Comparison of ENCODE assay signal across 8 mouse cellular contexts in genomic region chr8:57503641-57504040, GRCm38 (mm10). TPM values are rescaled to one million over a fixed set of nuclear protein-coding genes. Genes with fewer than 3 reads are reported as not detected.
DNase-seq lines count a peak whose midpoint lies in the region; ATAC-seq and TF ChIP-seq lines count a peak whose summit lies in the region.

No protein-coding gene starts in this region.

- H3K4me1 ChIP-seq in intestine, embryonic 14.5 days (replicated peaks; ENCODE audit: control insufficient read depth, insufficient read depth, low read length), result no peaks in the 10 kb centered on the region
- H3K4me1 ChIP-seq in intestine, embryonic 16.5 days (ENCODE audit: control insufficient read depth, insufficient read depth, low read length), result peaks cover 12% of the 10 kb centered on the region; the same call in 1 of the 2 replicates
- H3K4me1 ChIP-seq in embryonic facial prominence, embryonic 10.5 days, result peaks cover 3% of the 10 kb centered on the region; the same call in 1 of the 2 replicates
- no peaks in the 10 kb centered on the region for H3K4me1 ChIP-seq in liver, adult 2 months (ENCODE audit: control insufficient read depth, insufficient read depth, low read length)

- no peak for TF ChIP-seq POLR2A in liver, adult 2 months (IDR thresholded peaks at IDR 0.05; ENCODE audit: extremely low read depth, insufficient read depth, low read length)

- H3K27me3 ChIP-seq in intestine, embryonic 14.5 days (replicated peaks; ENCODE audit: control insufficient read depth, insufficient read depth, low read length), result no peaks in the 10 kb centered on the region
- H3K27me3 ChIP-seq in intestine, embryonic 16.5 days (replicated peaks; ENCODE audit: control insufficient read depth, insufficient read depth, low read length), result no peaks in the 10 kb centered on the region
- H3K27me3 ChIP-seq in embryonic facial prominence, embryonic 10.5 days (replicated peaks; ENCODE audit: low read depth, poor library complexity, severe bottlenecking), result no peaks in the 10 kb centered on the region
- H3K27me3 ChIP-seq in liver, adult 2 months (ENCODE audit: control insufficient read depth, insufficient read depth, low read length), result no peaks in the 10 kb centered on the region

- H3K4me3 ChIP-seq in intestine, embryonic 14.5 days (ENCODE audit: low read depth, low read length), result no peak overlapping the region
- H3K4me3 ChIP-seq in intestine, embryonic 16.5 days (ENCODE audit: low read length), result no peak overlapping the region
- no peak overlapping the region for H3K4me3 ChIP-seq in embryonic facial prominence, embryonic 10.5 days
- no peak overlapping the region for H3K4me3 ChIP-seq in liver, adult 2 months (ENCODE audit: insufficient read depth, low read depth, low read length)

- H3K9ac ChIP-seq in intestine, embryonic 14.5 days (ENCODE audit: low read length), result no peak overlapping the region
- no peak overlapping the region for H3K9ac ChIP-seq in intestine, embryonic 16.5 days (ENCODE audit: low read depth, low read length)
- no peak overlapping the region for H3K9ac ChIP-seq in liver, adult 2 months (ENCODE audit: low read depth, low read length)

- no peak overlapping the region for H3K4me2 ChIP-seq in intestine, embryonic 14.5 days (ENCODE audit: low read length)
- no peak overlapping the region for H3K4me2 ChIP-seq in intestine, embryonic 16.5 days (ENCODE audit: low read depth, low read length)

- peaks cover 3% of the 10 kb centered on the region; the same call in 1 of the 2 replicates for H3K79me2 ChIP-seq in liver, adult 2 months (ENCODE audit: control insufficient read depth, insufficient read depth, low read length)

- H3K36me3 ChIP-seq in intestine, embryonic 14.5 days (ENCODE audit: control insufficient read depth, insufficient read depth, low read length), result no peaks in the 10 kb centered on the region
- no peaks in the 10 kb centered on the region for H3K36me3 ChIP-seq in intestine, embryonic 16.5 days (ENCODE audit: control insufficient read depth, insufficient read depth, low read length)
- peaks cover 2% of the 10 kb centered on the region; the same call in 1 of the 2 replicates for H3K36me3 ChIP-seq in embryonic facial prominence, embryonic 10.5 days (replicated peaks)
- H3K36me3 ChIP-seq in liver, adult 2 months (ENCODE audit: control insufficient read depth, insufficient read depth, low read length), result no peaks in the 10 kb centered on the region

- H3K27ac ChIP-seq in intestine, embryonic 14.5 days (ENCODE audit: low read depth), result no peak overlapping the region
- no peak overlapping the region for H3K27ac ChIP-seq in intestine, embryonic 16.5 days (ENCODE audit: low read length)
- H3K27ac ChIP-seq in embryonic facial prominence, embryonic 10.5 days (replicated peaks), result no peak overlapping the region; the same call in 1 of the 2 replicates
- H3K27ac ChIP-seq in liver, adult 2 months (replicated peaks; ENCODE audit: insufficient read depth, low read depth, low read length), result no peak overlapping the region

- DNase-seq in intestine, embryonic 14.5 days (ENCODE audit: low spot score), result peak; percentile 84
- peak; percentile 80 for DNase-seq in adrenal gland, postnatal 10 days
- peak; percentile 83 for DNase-seq in embryonic facial prominence, embryonic 10.5 days (ENCODE audit: low spot score)
- peak; percentile 20 for DNase-seq in liver, adult 2 months (ENCODE audit: extremely low read depth, low read depth, low spot score)
- DNase-seq in retina, adult 2 months (ENCODE audit: low read depth, low spot score), result peak; percentile 33
- peak; percentile 89 for DNase-seq in thymus, postnatal 14 days

- WGBS in intestine, embryonic 14.5 days, result 54% methylated on average over 5 of the region's 5 CpGs
- WGBS in intestine, embryonic 16.5 days, result 56% methylated on average over 5 of the region's 5 CpGs
- WGBS in embryonic facial prominence, embryonic 10.5 days, result 52% methylated on average over 5 of the region's 5 CpGs
- WGBS in liver, adult 2 months, result 52% methylated on average over 5 of the region's 5 CpGs

- H3K9me3 ChIP-seq in intestine, embryonic 14.5 days (ENCODE audit: control insufficient read depth, low read length), result no peaks in the 10 kb centered on the region
- no peaks in the 10 kb centered on the region for H3K9me3 ChIP-seq in intestine, embryonic 16.5 days (ENCODE audit: control insufficient read depth, low read length)
- no peaks in the 10 kb centered on the region for H3K9me3 ChIP-seq in embryonic facial prominence, embryonic 10.5 days

- no peak for ATAC-seq in intestine, embryonic 14.5 days (replicated peaks; ENCODE audit: low FRiP score, low TSS enrichment, low read depth)
- ATAC-seq in intestine, embryonic 16.5 days, result no peak
- peak; percentile 83 for ATAC-seq in inflammation-experienced regulatory T-cells, adult 6 months

- peak; percentile 77 for TF ChIP-seq CTCF in liver, adult 2 months (IDR thresholded peaks at IDR 0.05; ENCODE audit: low read depth, low read length)

RNA-seq across cellular contexts. Expression of gene Hmgb2, which starts 8.1 kb away (rescaled TPM):
- 340 and 378 TPM in 2 replicates for polyA plus RNA-seq in intestine, embryonic 14.5 days (2014; fragmentation: Nextera tagmentation; extraction: Ambion mirVana)
- polyA plus RNA-seq in intestine, embryonic 16.5 days (2015; fragmentation: Nextera tagmentation; extraction: Ambion mirVana), result 252 and 287 TPM in 2 replicates
- 10 to 100 TPM; 79.0 to 96.4 TPM for total RNA-seq in adrenal gland, postnatal 10 days (2021)
- 579 and 587 TPM in 2 replicates for polyA plus RNA-seq in embryonic facial prominence, embryonic 10.5 days (2016; fragmentation: Nextera tagmentation; extraction: Ambion mirVana)
- polyA plus RNA-seq in inflammation-experienced regulatory T-cells, adult 6 months (2017; shearing (Covaris generic)), result 1,000 to 10,000 TPM in 1 of 3 experiments, 100 to 1,000 TPM in 2; 206 to 1,205 (median 248) TPM
- 2.6 and 3.1 TPM in 2 replicates for total RNA-seq in liver, adult 2 months (2014; rRNA removed)
- polyA plus RNA-seq in liver, adult 2 months (2012; rRNA removed), result 0.52 and 0.65 TPM in 2 replicates

RNA-seq across cellular contexts. Expression of gene Sap30, which starts 16.0 kb away (rescaled TPM):
- 36.6 and 39.7 TPM in 2 replicates for polyA plus RNA-seq in intestine, embryonic 14.5 days (2014; fragmentation: Nextera tagmentation; extraction: Ambion mirVana)
- 20.6 and 21.7 TPM in 2 replicates for polyA plus RNA-seq in intestine, embryonic 16.5 days (2015; fragmentation: Nextera tagmentation; extraction: Ambion mirVana)
- 10 to 100 TPM in 1 of 2 experiments, 1 to 10 TPM in 1; 9.8 to 10.3 TPM for total RNA-seq in adrenal gland, postnatal 10 days (2021)
- 72.8 and 76.0 TPM in 2 replicates for polyA plus RNA-seq in embryonic facial prominence, embryonic 10.5 days (2016; fragmentation: Nextera tagmentation; extraction: Ambion mirVana)
- polyA plus RNA-seq in inflammation-experienced regulatory T-cells, adult 6 months (2017; shearing (Covaris generic)), result 1 to 10 TPM in 1 of 3 experiments, under 1 TPM in 1, not detected in 1; 0.39 to 2.6 TPM
- total RNA-seq in liver, adult 2 months (2014; rRNA removed), result 4.2 and 5.6 TPM in 2 replicates
- polyA plus RNA-seq in liver, adult 2 months (2012; rRNA removed), result 3.5 TPM in 2 replicates

RNA-seq across cellular contexts. Expression of gene Scrg1, which starts 47.9 kb away (rescaled TPM):
- 0.27 and 0.54 TPM in 2 replicates for polyA plus RNA-seq in intestine, embryonic 14.5 days (2014; fragmentation: Nextera tagmentation; extraction: Ambion mirVana)
- 0.27 TPM in 1 of 2 replicates, not detected in the other for polyA plus RNA-seq in intestine, embryonic 16.5 days (2015; fragmentation: Nextera tagmentation; extraction: Ambion mirVana)
- 1 to 10 TPM in 1 of 2 experiments, under 1 TPM in 1; 0.45 to 1.2 TPM for total RNA-seq in adrenal gland, postnatal 10 days (2021)
- polyA plus RNA-seq in embryonic facial prominence, embryonic 10.5 days (2016; fragmentation: Nextera tagmentation; extraction: Ambion mirVana), result 0.45 and 1.1 TPM in 2 replicates
- polyA plus RNA-seq in inflammation-experienced regulatory T-cells, adult 6 months (2017; shearing (Covaris generic)), result not detected
- not detected in 2 replicates for total RNA-seq in liver, adult 2 months (2014; rRNA removed)
- not detected in 2 replicates for polyA plus RNA-seq in liver, adult 2 months (2012; rRNA removed)

Comparison
In these comparisons a context has a peak if more than half of its experiments do, and no peak if none do; other contexts are left out.
1. DNase-seq: peak in every context shown above with its lines; median percentile 89 in thymus, postnatal 14 days; 84 in intestine, embryonic 14.5 days; 83 in embryonic facial prominence, embryonic 10.5 days; 80 in adrenal gland, postnatal 10 days; 33 in retina, adult 2 months; 20 in liver, adult 2 months.
2. RNA of gene Hmgb2, which starts 8.1 kb away (polyA plus RNA-seq): 579 to 587 TPM in embryonic facial prominence, embryonic 10.5 days, 340 to 378 TPM in intestine, embryonic 14.5 days, 252 to 287 TPM in intestine, embryonic 16.5 days and 206 to 1,205 TPM in inflammation-experienced regulatory T-cells, adult 6 months; 0.52 to 0.65 TPM in liver, adult 2 months; every median in the first group is over 100 times any median in the second.